Mouse (Mus musculus): Measurements from ENCODE around the gene Itgb4. TPM values are rescaled to one million over a fixed set of nuclear protein-coding genes. Genes with fewer than 3 reads are reported as not detected.

The Itgb4 gene
- polyA plus RNA-seq (2012; rRNA removed): 0.10 and 0.11 TPM in 2 replicates
- polyA plus RNA-seq (2014; fragmentation: Nextera tagmentation; extraction: Ambion mirVana): 0.16 and 0.17 TPM in 2 replicates

DNA sequence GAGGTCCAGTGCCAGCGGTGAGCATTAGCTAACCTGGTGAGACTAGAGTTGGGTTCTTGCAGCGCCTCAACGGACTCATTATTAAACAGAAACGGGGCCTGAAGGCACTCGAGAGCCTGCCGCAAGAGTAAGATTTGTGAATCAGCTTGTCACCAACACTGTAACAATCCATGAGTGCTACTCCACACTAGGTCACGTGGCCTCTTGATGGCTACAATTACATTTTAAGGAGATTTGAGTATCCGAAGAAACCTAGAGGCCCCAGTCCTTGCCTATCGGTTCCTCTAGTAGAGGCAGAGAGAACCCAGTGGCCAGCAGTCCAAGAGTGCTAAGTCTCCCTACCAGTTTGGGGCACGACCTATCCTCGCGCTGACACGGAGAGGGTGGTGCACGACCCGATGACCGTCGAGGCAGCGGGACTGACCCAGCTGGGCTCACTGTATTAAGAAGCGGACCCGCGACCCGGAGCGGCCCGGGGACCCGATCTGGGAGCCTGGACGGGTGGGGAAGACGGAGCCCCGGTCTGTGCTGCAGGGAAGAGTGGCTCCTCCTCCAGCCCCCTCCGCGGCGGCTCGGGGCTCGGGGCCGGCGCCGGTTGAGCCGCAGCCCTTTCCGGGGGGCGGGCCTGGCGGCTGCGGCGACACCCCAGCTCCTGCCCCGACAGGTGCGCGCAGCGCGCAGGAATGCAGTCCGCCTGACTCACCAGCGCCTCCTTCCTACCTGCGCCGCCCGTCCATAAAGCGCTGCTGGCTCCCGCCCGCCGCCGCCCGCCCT is at the start of gene Itgb4:
Gene Itgb4, plus strand, starts transcription at position 401 of the 774 bp plus-strand sequence.
- H3K27me3 ChIP-seq (ENCODE audit: control insufficient read depth, insufficient read depth, low read length): peaks cover 27% of the 10 kb centered on the region
- WGBS (ENCODE audit: insufficient replicate concordance): 9% methylated on average over 58 of the region's 58 CpGs
- H3K9ac ChIP-seq (replicated peaks): no peak within 1 kb of the TSS
- H3K4me2 ChIP-seq (ENCODE audit: low read depth): peak within 1 kb of the TSS; percentile 62
- no peak for DNase-seq (ENCODE audit: low read depth in 3 of 3, low spot score in 3 of 3)
- H3K4me1 ChIP-seq (replicated peaks; ENCODE audit: control insufficient read depth in 2 of 2, insufficient read depth in 2 of 2, low read length in 1 of 2): 0 out of 4 replicates have a peak, but pooled peaks cover 0 to 3% of the 10 kb centered on the region in 2 experiments
- peak within 1 kb of the TSS; percentile 4 to 46; a peak in 3 of 4 replicates for H3K4me3 ChIP-seq (ENCODE audit: insufficient read depth in 1 of 2, low read depth in 2 of 2, low read length in 2 of 2)
- peak; percentile 39; the same call in 1 of the 2 replicates for ATAC-seq (ENCODE audit: insufficient read depth)
- H3K27ac ChIP-seq: no peak within 1 kb of the TSS
- TF ChIP-seq CTCF (IDR thresholded peaks at IDR 0.05; ENCODE audit: low read depth): peak; percentile 20; the same call in 1 of the 2 replicates
- TF ChIP-seq EP300 (IDR thresholded peaks at IDR 0.05; ENCODE audit: low read depth): no peak
- H3K36me3 ChIP-seq (replicated peaks; ENCODE audit: control insufficient read depth, insufficient read depth, low read depth): no peaks in the 10 kb centered on the region
- no peaks in the 10 kb centered on the region for H3K9me3 ChIP-seq (ENCODE audit: control insufficient read depth, low read length)

- WGBS (ENCODE audit: insufficient replicate concordance): 75% methylated on average over 8 of the region's 8 CpGs
- H3K9me3 ChIP-seq (ENCODE audit: control insufficient read depth, low read length): no peaks in the 10 kb centered on the region
- no peak for ATAC-seq (ENCODE audit: insufficient read depth)
Measured at GRCm38 (mm10) chr11:115929031-115929430, 45.5 kb upstream of the Itgb4 start.

GRCm38 (mm10) chr11:115929818-115930217 is 44.7 kb upstream of the Itgb4 start:
- Histone ChIP-seq H3K9me3 (ENCODE audit: control insufficient read depth, low read length) (no peaks in the 10 kb centered on the region), H3K9ac (replicated peaks) (no peak overlapping the region), H3K4me3 (ENCODE audit: insufficient read depth in 1 of 2, low read depth in 2 of 2, low read length in 2 of 2) (no peak overlapping the region), H3K27me3 (ENCODE audit: control insufficient read depth, insufficient read depth, low read length) (no peaks in the 10 kb centered on the region), H3K4me2 (ENCODE audit: low read depth) (no peak overlapping the region), H3K36me3 (replicated peaks; ENCODE audit: control insufficient read depth, insufficient read depth, low read depth) (no peaks in the 10 kb centered on the region; the same call in none of the 2 replicates), H3K27ac (no peak overlapping the region), H3K4me1 (replicated peaks; ENCODE audit: control insufficient read depth in 2 of 2, insufficient read depth in 2 of 2, low read length in 1 of 2) (peaks cover 16% of the 10 kb centered on the region in 2 experiments)
- ATAC-seq (ENCODE audit: insufficient read depth) (no peak), DNase-seq (ENCODE audit: low read depth in 3 of 3, low spot score in 3 of 3) (no peak)
- TF ChIP-seq CTCF (IDR thresholded peaks at IDR 0.05; ENCODE audit: low read depth) (no peak), EP300 (IDR thresholded peaks at IDR 0.05; ENCODE audit: low read depth) (no peak)
- whole genome bisulfite sequencing (ENCODE audit: insufficient replicate concordance): 61% methylated on average over 3 of the region's 3 CpGs

More at GRCm38 (mm10) chr11:115929031-115929430, 45.5 kb upstream of the Itgb4 start:
- H3K4me2 ChIP-seq (ENCODE audit: low read depth): no peak overlapping the region
- no peak overlapping the region for H3K9ac ChIP-seq (replicated peaks)
- no peak overlapping the region for H3K4me3 ChIP-seq (ENCODE audit: insufficient read depth in 1 of 2, low read depth in 2 of 2, low read length in 2 of 2)
- TF ChIP-seq EP300 (IDR thresholded peaks at IDR 0.05; ENCODE audit: low read depth) (no peak), CTCF (IDR thresholded peaks at IDR 0.05; ENCODE audit: low read depth) (no peak)
- no peak overlapping the region for H3K27ac ChIP-seq
- peaks cover 8 to 10% of the 10 kb centered on the region in 2 experiments for H3K4me1 ChIP-seq (replicated peaks; ENCODE audit: control insufficient read depth in 2 of 2, insufficient read depth in 2 of 2, low read length in 1 of 2)
- no peak for DNase-seq (ENCODE audit: low read depth in 3 of 3, low spot score in 3 of 3)
- no peaks in the 10 kb centered on the region for H3K27me3 ChIP-seq (ENCODE audit: control insufficient read depth, insufficient read depth, low read length)
- no peaks in the 10 kb centered on the region; the same call in none of the 2 replicates for H3K36me3 ChIP-seq (replicated peaks; ENCODE audit: control insufficient read depth, insufficient read depth, low read depth)

GRCm38 (mm10) chr11:115931235-115931634 is 43.3 kb upstream of the Itgb4 start:
- Histone ChIP-seq H3K27ac (no peak overlapping the region), H3K4me2 (ENCODE audit: low read depth) (no peak overlapping the region), H3K4me3 (ENCODE audit: insufficient read depth in 1 of 2, low read depth in 2 of 2, low read length in 2 of 2) (no peak overlapping the region), H3K36me3 (replicated peaks; ENCODE audit: control insufficient read depth, insufficient read depth, low read depth) (peaks cover 2% of the 10 kb centered on the region), H3K4me1 (replicated peaks; ENCODE audit: control insufficient read depth in 2 of 2, insufficient read depth in 2 of 2, low read length in 1 of 2) (peaks cover 16% of the 10 kb centered on the region in 2 experiments), H3K9me3 (ENCODE audit: control insufficient read depth, low read length) (no peaks in the 10 kb centered on the region), H3K9ac (replicated peaks) (no peak overlapping the region), H3K27me3 (ENCODE audit: control insufficient read depth, insufficient read depth, low read length) (no peaks in the 10 kb centered on the region)
- ATAC-seq (ENCODE audit: insufficient read depth) (no peak), DNase-seq (ENCODE audit: low read depth in 3 of 3, low spot score in 3 of 3) (no peak)
- WGBS (ENCODE audit: insufficient replicate concordance): 58% methylated on average over 3 of the region's 3 CpGs
- TF ChIP-seq CTCF (IDR thresholded peaks at IDR 0.05; ENCODE audit: low read depth) (no peak), EP300 (IDR thresholded peaks at IDR 0.05; ENCODE audit: low read depth) (no peak)

- H3K27ac ChIP-seq: peak within 1 kb of the TSS; percentile 54
- H3K9ac ChIP-seq (replicated peaks): peak within 1 kb of the TSS; percentile 87
- peaks cover 16% of the 10 kb centered on the region in 2 experiments for H3K4me1 ChIP-seq (replicated peaks; ENCODE audit: control insufficient read depth in 2 of 2, insufficient read depth in 2 of 2, low read length in 1 of 2)
- ATAC-seq (ENCODE audit: insufficient read depth): peak; percentile 99
- under 1% methylated on average over 28 of the region's 28 CpGs for WGBS (ENCODE audit: insufficient replicate concordance)
- no peaks in the 10 kb centered on the region for H3K27me3 ChIP-seq (ENCODE audit: control insufficient read depth, insufficient read depth, low read length)
- peak within 1 kb of the TSS; percentile 84 to 100 for H3K4me3 ChIP-seq (ENCODE audit: insufficient read depth in 1 of 2, low read depth in 2 of 2, low read length in 2 of 2)
- H3K4me2 ChIP-seq (ENCODE audit: low read depth): peak within 1 kb of the TSS; percentile 90
- TF ChIP-seq EP300 (IDR thresholded peaks at IDR 0.05; ENCODE audit: low read depth) (no peak), CTCF (IDR thresholded peaks at IDR 0.05; ENCODE audit: low read depth) (no peak)
- H3K36me3 ChIP-seq (replicated peaks; ENCODE audit: control insufficient read depth, insufficient read depth, low read depth): peaks cover 7% of the 10 kb centered on the region
- H3K9me3 ChIP-seq (ENCODE audit: control insufficient read depth, low read length): no peaks in the 10 kb centered on the region
- peak; percentile 98 for DNase-seq (ENCODE audit: low read depth in 3 of 3, low spot score in 3 of 3)
Measured at GRCm38 (mm10) chr11:115933108-115933746, 41.3 kb upstream of the Itgb4 start, which contains the start of the genes Sap30bp and Recql5. Gene Sap30bp, plus strand, starts transcription at chr11:115933282. Gene Recql5, minus strand, starts transcription at chr11:115933477.

All from liver, embryonic 14.5 days (tissue).